In genomic region chr9:115110655-115111054, GRCm38 (mm10) we compare ENCODE assay signal across 22 mouse cellular contexts.
DNase-seq lines count a peak whose midpoint lies in the region; ATAC-seq and TF ChIP-seq lines count a peak whose summit lies in the region.
"Had no signal": no experiment of that assay in that cellular context is flagged by ENCODE, and none has a peak within 500 bp of the region (broad histone marks: within the 10 kb centered on the region; RNA-seq: fewer than 3 reads in every experiment).

No protein-coding gene starts in this region.

- H3K27me3 ChIP-seq in kidney, postnatal 0 days (ENCODE audit: insufficient read depth, low read length): no peaks in the 10 kb centered on the region
- H3K27me3 ChIP-seq in kidney, adult 2 months (replicated peaks; ENCODE audit: control insufficient read depth, insufficient read depth, low read length): no peaks in the 10 kb centered on the region
- no peaks in the 10 kb centered on the region for H3K27me3 ChIP-seq in lung, embryonic 14.5 days (ENCODE audit: insufficient read depth, low read length)
- no peaks in the 10 kb centered on the region for H3K27me3 ChIP-seq in E14TG2a.4 (ENCODE audit: insufficient read depth, low read length)
- H3K27me3 ChIP-seq: CH12.LX; embryonic facial prominence, embryonic 12.5 days; forebrain, embryonic 15.5 days; hindbrain, embryonic 13.5 days had no signal

- H3K27ac ChIP-seq in kidney, postnatal 0 days: no peak overlapping the region
- H3K27ac ChIP-seq in kidney, adult 2 months (ENCODE audit: insufficient read depth, low read depth, low read length): no peak overlapping the region
- H3K27ac ChIP-seq in lung, embryonic 14.5 days (ENCODE audit: low read depth): no peak overlapping the region
- H3K27ac ChIP-seq: embryonic facial prominence, embryonic 12.5 days; forebrain, embryonic 15.5 days; heart, embryonic 10.5 days; hindbrain, embryonic 13.5 days had no signal

- peak; percentile 26; the same call in 1 of the 2 replicates for TF ChIP-seq CTCF in kidney, postnatal 0 days (IDR thresholded peaks at IDR 0.05; ENCODE audit: low read depth)
- TF ChIP-seq CTCF in kidney, adult 2 months (conservative IDR thresholded peaks at IDR 0.05; ENCODE audit: insufficient read depth, insufficient read length, low read depth, low read length): no peak
- 0 out of 2 replicates have a peak, but pooled peaks have one; percentile 13 for TF ChIP-seq CTCF in lung, embryonic 14.5 days (IDR thresholded peaks at IDR 0.05; ENCODE audit: low read depth)
- peak; percentile 63 for TF ChIP-seq CTCF in E14TG2a.4 (conservative IDR thresholded peaks at IDR 0.05; ENCODE audit: low read length)

- ATAC-seq in kidney, postnatal 0 days (replicated peaks; ENCODE audit: low FRiP score, low read depth): no peak
- no peak for ATAC-seq in lung, embryonic 14.5 days (ENCODE audit: insufficient read depth)
- ATAC-seq: activated CD4-positive, CD25-positive, alpha-beta regulatory T cell, adult 4 months; forebrain, embryonic 15.5 days had no signal

- no peaks in the 10 kb centered on the region for H3K4me1 ChIP-seq in kidney, postnatal 0 days (replicated peaks; ENCODE audit: insufficient read depth, low read length)
- no peaks in the 10 kb centered on the region for H3K4me1 ChIP-seq in kidney, adult 2 months (ENCODE audit: control insufficient read depth, insufficient read depth, low read length)
- 0 out of 2 replicates have a peak, but pooled peaks cover 3% of the 10 kb centered on the region for H3K4me1 ChIP-seq in lung, embryonic 14.5 days (ENCODE audit: insufficient read depth)
- peaks cover 33% of the 10 kb centered on the region for H3K4me1 ChIP-seq in E14TG2a.4 (replicated peaks; ENCODE audit: low read depth, low read length)
- H3K4me1 ChIP-seq: embryonic facial prominence, embryonic 12.5 days; heart, embryonic 10.5 days had no signal

- H3K4me3 ChIP-seq in kidney, postnatal 0 days (replicated peaks; ENCODE audit: low read depth, low read length): no peak overlapping the region
- H3K4me3 ChIP-seq in kidney, adult 2 months (ENCODE audit: insufficient read depth, low read depth, low read length): no peak overlapping the region
- no peak overlapping the region for H3K4me3 ChIP-seq in lung, embryonic 14.5 days (ENCODE audit: low read depth, low read length)
- no peak overlapping the region for H3K4me3 ChIP-seq in E14TG2a.4 (replicated peaks; ENCODE audit: low read length)
- H3K4me3 ChIP-seq: embryonic facial prominence, embryonic 12.5 days; forebrain, embryonic 15.5 days; heart, embryonic 10.5 days; hindbrain, embryonic 13.5 days had no signal

- no peak overlapping the region for H3K4me2 ChIP-seq in kidney, postnatal 0 days (ENCODE audit: low read length)
- H3K4me2 ChIP-seq in lung, embryonic 14.5 days: no peak overlapping the region
- H3K4me2 ChIP-seq: embryonic facial prominence, embryonic 12.5 days; forebrain, embryonic 15.5 days; hindbrain, embryonic 13.5 days had no signal

- TF ChIP-seq POLR2A in kidney, adult 2 months (IDR thresholded peaks at IDR 0.05; ENCODE audit: low read depth, low read length): no peak

- no peak overlapping the region for H3K9ac ChIP-seq in kidney, postnatal 0 days (ENCODE audit: low read depth, low read length)
- no peak overlapping the region for H3K9ac ChIP-seq in lung, embryonic 14.5 days
- H3K9ac ChIP-seq: embryonic facial prominence, embryonic 12.5 days; forebrain, embryonic 15.5 days; hindbrain, embryonic 13.5 days had no signal

- 70% methylated on average over 3 of the region's 3 CpGs for WGBS in kidney, postnatal 0 days
- WGBS in kidney, adult 2 months: 76% methylated on average over 3 of the region's 3 CpGs
- WGBS in lung, embryonic 14.5 days: 52% methylated on average over 3 of the region's 3 CpGs

- H3K9me3 ChIP-seq in kidney, postnatal 0 days (replicated peaks; ENCODE audit: low read length): no peaks in the 10 kb centered on the region
- H3K9me3 ChIP-seq in lung, embryonic 14.5 days (ENCODE audit: low read depth, low read length): no peaks in the 10 kb centered on the region
- no peaks in the 10 kb centered on the region for H3K9me3 ChIP-seq in E14TG2a.4 (ENCODE audit: low read length)
- H3K9me3 ChIP-seq: embryonic facial prominence, embryonic 12.5 days; forebrain, embryonic 15.5 days; heart, embryonic 10.5 days; hindbrain, embryonic 13.5 days had no signal

- DNase-seq in kidney, postnatal 0 days (ENCODE audit: low spot score): no peak
- no peak for DNase-seq in kidney, adult 2 months
- DNase-seq in lung, embryonic 14.5 days: no peak
- no peak for DNase-seq in lung, postnatal 14 days
- peak; percentile 39 for DNase-seq in R1 (ENCODE audit: low read depth, low spot score)
- DNase-seq in frontal cortex, postnatal 25 days (ENCODE audit: low spot score in 2 of 2): no peak
- DNase-seq: adrenal gland, postnatal 14 days; cerebellum, adult 11-12 months; cerebellum, adult 9-10 months; cerebellum, postnatal 25 days; gastrocnemius, postnatal 10 days; heart, adult 18-20 months; heart, postnatal 10 days; heart, postnatal 4 days had no signal

- no peaks in the 10 kb centered on the region for H3K36me3 ChIP-seq in kidney, postnatal 0 days (ENCODE audit: insufficient read depth, low read length)
- H3K36me3 ChIP-seq in kidney, adult 2 months (ENCODE audit: control insufficient read depth, insufficient read depth, low read length): no peaks in the 10 kb centered on the region
- H3K36me3 ChIP-seq in lung, embryonic 14.5 days (ENCODE audit: insufficient read depth): no peaks in the 10 kb centered on the region
- H3K36me3 ChIP-seq in E14TG2a.4 (ENCODE audit: insufficient read depth, low read length): no peaks in the 10 kb centered on the region
- H3K36me3 ChIP-seq: embryonic facial prominence, embryonic 12.5 days; forebrain, embryonic 15.5 days; G1E; heart, embryonic 10.5 days; hindbrain, embryonic 13.5 days had no signal
